Mouse (Mus musculus): ENCODE results near the gene Slc26a9.

- no peak for TF ChIP-seq POLR2A (IDR thresholded peaks at IDR 0.05; ENCODE audit: control insufficient read depth, extremely low read depth, insufficient read depth, low read length, poor library complexity)
- TF ChIP-seq CTCF (IDR thresholded peaks at IDR 0.05; ENCODE audit: borderline replicate concordance, control insufficient read depth, extremely low read depth, insufficient read depth, low read length, poor library complexity): no peak
Observed at GRCm38 (mm10) chr1:131739481-131740160, 4.2 kb upstream of the Slc26a9 start.
